Mouse (Mus musculus): Measurements from ENCODE around the gene Lrrc4c. TPM values are rescaled to one million over a fixed set of nuclear protein-coding genes. Genes with fewer than 3 reads are reported as not detected.

The Lrrc4c gene
- polyA plus RNA-seq, 1 experiment from 2014 or later: 0.58 TPM

DNA sequence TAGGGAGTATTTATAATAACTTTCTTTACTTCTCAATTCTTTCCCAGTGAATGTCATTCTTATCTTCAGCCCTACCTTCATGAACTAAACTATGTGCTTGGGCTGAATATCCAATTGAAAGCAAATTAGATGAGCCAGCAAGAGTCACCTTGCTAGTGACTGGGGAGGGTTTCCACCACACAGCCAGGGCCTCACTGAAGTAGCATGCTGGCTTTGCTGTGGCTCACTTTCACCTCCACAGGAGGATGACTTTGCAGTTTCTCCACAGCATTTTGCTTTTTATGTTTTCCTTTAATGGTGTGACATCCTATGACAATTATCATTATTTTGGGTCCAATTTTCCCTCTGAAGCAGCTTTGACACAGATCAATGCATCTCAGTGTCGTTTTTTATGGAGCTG, 1000.0 kb downstream of the Lrrc4c start:
- no peak overlapping the region for H3K4me3 ChIP-seq (ENCODE audit: low read length)
- ATAC-seq (ENCODE audit: low FRiP score, low TSS enrichment): no peak
- H3K4me2 ChIP-seq (replicated peaks; ENCODE audit: low read depth, low read length): no peak overlapping the region
- H3K9ac ChIP-seq (ENCODE audit: low read depth, low read length): no peak overlapping the region
- no peaks in the 10 kb centered on the region for H3K4me1 ChIP-seq (ENCODE audit: control insufficient read depth, insufficient read depth, low read length)
- no peaks in the 10 kb centered on the region for H3K27me3 ChIP-seq (ENCODE audit: control insufficient read depth, insufficient read depth, low read length)
- 66% methylated on average over 1 of the region's 1 CpGs for WGBS
- H3K27ac ChIP-seq (ENCODE audit: low read depth, low read length): no peak overlapping the region
- H3K9me3 ChIP-seq (ENCODE audit: control insufficient read depth, low read length): no peaks in the 10 kb centered on the region
- no peaks in the 10 kb centered on the region for H3K36me3 ChIP-seq (ENCODE audit: control insufficient read depth, insufficient read depth, low read length)

DNA sequence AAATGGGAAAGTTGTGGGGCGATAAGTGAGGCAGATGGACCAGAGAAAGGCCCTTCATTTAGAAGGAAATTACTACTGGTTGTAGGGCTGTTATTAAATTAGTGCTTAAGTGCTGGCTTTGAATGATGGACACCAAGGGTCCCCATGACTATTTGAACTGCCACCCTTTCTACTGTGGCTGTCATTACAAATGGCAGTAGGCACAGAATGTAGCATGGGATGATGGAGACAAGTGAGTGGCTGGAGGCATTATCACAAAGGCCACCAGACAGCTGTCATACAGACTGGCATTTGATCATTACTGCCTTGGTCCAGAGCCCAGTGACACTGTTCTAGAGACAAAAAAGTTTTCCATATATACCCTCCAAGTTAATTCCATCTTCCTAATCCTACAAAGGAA, 1000.6 kb downstream of the Lrrc4c start:
- 95% methylated on average over 1 of the region's 1 CpGs for WGBS

DNA sequence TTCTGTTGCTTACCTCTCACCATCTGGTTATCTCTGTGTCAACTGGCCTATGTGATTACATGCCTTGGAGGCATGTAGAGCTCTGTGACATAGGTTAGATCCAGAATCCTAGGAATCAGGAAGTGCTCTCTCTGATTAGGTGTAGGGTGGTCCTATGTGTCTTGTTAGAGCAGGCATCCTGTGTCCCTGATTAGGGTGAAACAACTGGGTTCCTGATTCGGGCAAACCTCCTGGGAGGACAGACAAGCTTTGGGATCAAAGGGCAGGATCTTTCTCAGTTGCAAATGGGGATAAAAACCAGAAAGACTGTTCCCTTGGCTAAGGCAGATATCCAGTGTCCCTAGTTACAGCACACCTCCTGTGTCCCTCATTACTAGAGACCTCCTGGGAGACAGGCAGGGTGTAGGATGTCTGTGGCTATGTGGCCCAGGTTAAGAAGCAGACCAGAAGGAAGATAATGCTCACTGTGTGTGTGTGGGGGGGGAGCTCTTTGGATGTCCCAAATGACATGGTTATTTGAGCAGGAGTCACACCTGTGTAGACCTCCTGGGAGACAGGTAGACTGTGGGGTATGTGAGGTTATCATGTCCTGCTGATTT, 1014.2 kb downstream of the Lrrc4c start:
- Histone ChIP-seq H3K4me3 (ENCODE audit: low read length) (no peak overlapping the region), H3K9ac (ENCODE audit: low read depth, low read length) (no peak overlapping the region), H3K36me3 (ENCODE audit: control insufficient read depth, insufficient read depth, low read length) (no peaks in the 10 kb centered on the region), H3K9me3 (ENCODE audit: control insufficient read depth, low read length) (no peaks in the 10 kb centered on the region), H3K4me1 (ENCODE audit: control insufficient read depth, insufficient read depth, low read length) (no peaks in the 10 kb centered on the region), H3K27me3 (ENCODE audit: control insufficient read depth, insufficient read depth, low read length) (no peaks in the 10 kb centered on the region), H3K4me2 (replicated peaks; ENCODE audit: low read depth, low read length) (no peak overlapping the region), H3K27ac (ENCODE audit: low read depth, low read length) (no peak overlapping the region)
- WGBS: 63% methylated on average over 1 of the region's 1 CpGs
- ATAC-seq (ENCODE audit: low FRiP score, low TSS enrichment): no peak

More for the DNA sequence above, 1000.6 kb downstream of the Lrrc4c start:
- no peak overlapping the region for H3K27ac ChIP-seq (ENCODE audit: low read depth, low read length)
- no peak overlapping the region for H3K9ac ChIP-seq (ENCODE audit: low read depth, low read length)
- H3K9me3 ChIP-seq (ENCODE audit: control insufficient read depth, low read length): no peaks in the 10 kb centered on the region
- no peaks in the 10 kb centered on the region for H3K36me3 ChIP-seq (ENCODE audit: control insufficient read depth, insufficient read depth, low read length)
- no peak overlapping the region for H3K4me2 ChIP-seq (replicated peaks; ENCODE audit: low read depth, low read length)
- ATAC-seq (ENCODE audit: low FRiP score, low TSS enrichment): no peak
- no peak overlapping the region for H3K4me3 ChIP-seq (ENCODE audit: low read length)
- H3K27me3 ChIP-seq (ENCODE audit: control insufficient read depth, insufficient read depth, low read length): no peaks in the 10 kb centered on the region
- no peaks in the 10 kb centered on the region for H3K4me1 ChIP-seq (ENCODE audit: control insufficient read depth, insufficient read depth, low read length)

DNA sequence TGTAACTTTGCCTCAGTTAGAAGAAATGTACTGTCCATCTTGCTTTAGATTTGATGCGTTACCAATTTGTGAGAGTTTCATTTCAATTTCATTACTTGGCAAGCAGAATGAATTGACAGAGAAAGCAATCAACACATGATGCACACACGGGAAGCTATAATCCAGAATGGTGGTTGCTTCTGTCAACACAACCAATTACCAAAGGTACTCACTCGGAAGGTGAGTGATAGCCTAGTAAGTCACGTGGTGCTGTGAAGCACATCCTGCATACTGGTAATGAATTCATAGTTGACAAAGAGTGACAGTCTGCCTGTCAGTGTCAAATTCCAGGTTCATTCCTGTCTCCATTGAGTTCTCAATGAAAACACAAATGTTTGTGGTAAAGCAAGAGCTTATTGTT, 1021.7 kb downstream of the Lrrc4c start:
- Histone ChIP-seq H3K4me1 (ENCODE audit: control insufficient read depth, insufficient read depth, low read length) (no peaks in the 10 kb centered on the region), H3K9me3 (ENCODE audit: control insufficient read depth, low read length) (no peaks in the 10 kb centered on the region), H3K4me2 (replicated peaks; ENCODE audit: low read depth, low read length) (no peak overlapping the region), H3K27ac (ENCODE audit: low read depth, low read length) (no peak overlapping the region), H3K36me3 (ENCODE audit: control insufficient read depth, insufficient read depth, low read length) (no peaks in the 10 kb centered on the region), H3K4me3 (ENCODE audit: low read length) (no peak overlapping the region), H3K27me3 (ENCODE audit: control insufficient read depth, insufficient read depth, low read length) (no peaks in the 10 kb centered on the region), H3K9ac (ENCODE audit: low read depth, low read length) (no peak overlapping the region)
- ATAC-seq (ENCODE audit: low FRiP score, low TSS enrichment): no peak
- 85% methylated on average over 4 of the region's 4 CpGs for WGBS

DNA sequence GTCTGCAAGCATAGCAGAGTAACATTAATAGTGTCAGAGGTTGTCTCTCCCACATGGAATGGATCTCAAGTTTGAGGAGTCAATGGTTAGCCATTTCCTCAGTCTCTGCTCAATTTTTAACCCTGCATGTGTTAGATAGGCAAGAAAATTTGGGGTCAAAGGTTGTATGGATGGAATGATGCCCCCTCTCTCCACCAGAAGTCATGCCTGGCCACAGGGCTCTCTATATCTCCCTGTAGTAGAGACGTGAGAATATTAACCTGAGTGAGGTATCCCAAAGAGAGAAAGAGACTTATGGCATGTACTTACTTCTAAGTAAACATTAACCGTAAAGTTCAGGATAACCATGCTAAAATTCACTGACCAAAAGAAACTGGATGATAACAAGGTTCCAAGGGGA, 1043.3 kb downstream of the Lrrc4c start:
- Histone ChIP-seq H3K4me3 (ENCODE audit: low read length) (no peak overlapping the region), H3K36me3 (ENCODE audit: control insufficient read depth, insufficient read depth, low read length) (no peaks in the 10 kb centered on the region), H3K27me3 (ENCODE audit: control insufficient read depth, insufficient read depth, low read length) (no peaks in the 10 kb centered on the region), H3K4me1 (ENCODE audit: control insufficient read depth, insufficient read depth, low read length) (no peaks in the 10 kb centered on the region), H3K9me3 (ENCODE audit: control insufficient read depth, low read length) (no peaks in the 10 kb centered on the region), H3K9ac (ENCODE audit: low read depth, low read length) (no peak overlapping the region), H3K4me2 (replicated peaks; ENCODE audit: low read depth, low read length) (no peak overlapping the region), H3K27ac (ENCODE audit: low read depth, low read length) (no peak overlapping the region)
- WGBS: 90% methylated on average over 2 of the region's 2 CpGs
- ATAC-seq (ENCODE audit: low FRiP score, low TSS enrichment): no peak

DNA sequence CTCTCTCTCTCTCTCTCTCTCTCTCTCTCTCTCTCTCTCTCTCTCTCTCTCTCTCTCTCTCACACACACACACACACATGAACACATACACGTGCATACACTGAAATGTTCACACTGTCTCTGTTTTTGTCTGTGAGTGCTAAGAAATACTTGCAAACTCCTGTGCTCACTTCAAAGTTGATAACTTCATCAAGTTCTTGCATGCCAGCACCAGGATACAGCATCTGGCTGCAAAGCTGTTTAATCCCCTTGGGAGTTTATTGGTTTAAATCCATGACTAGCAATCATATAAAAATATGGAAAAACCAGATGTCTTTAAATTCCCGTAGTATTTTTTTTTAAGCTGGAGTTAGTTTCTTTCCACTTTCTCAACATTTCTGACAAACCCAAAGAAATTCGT, 1052.0 kb downstream of the Lrrc4c start:
- no peak for ATAC-seq (ENCODE audit: low FRiP score, low TSS enrichment)
- Histone ChIP-seq H3K4me2 (replicated peaks; ENCODE audit: low read depth, low read length) (no peak overlapping the region), H3K9me3 (ENCODE audit: control insufficient read depth, low read length) (no peaks in the 10 kb centered on the region), H3K4me3 (ENCODE audit: low read length) (no peak overlapping the region), H3K4me1 (ENCODE audit: control insufficient read depth, insufficient read depth, low read length) (no peaks in the 10 kb centered on the region), H3K27me3 (ENCODE audit: control insufficient read depth, insufficient read depth, low read length) (no peaks in the 10 kb centered on the region), H3K9ac (ENCODE audit: low read depth, low read length) (no peak overlapping the region), H3K27ac (ENCODE audit: low read depth, low read length) (no peak overlapping the region), H3K36me3 (ENCODE audit: control insufficient read depth, insufficient read depth, low read length) (no peaks in the 10 kb centered on the region)
- WGBS: 83% methylated on average over 3 of the region's 3 CpGs

DNA sequence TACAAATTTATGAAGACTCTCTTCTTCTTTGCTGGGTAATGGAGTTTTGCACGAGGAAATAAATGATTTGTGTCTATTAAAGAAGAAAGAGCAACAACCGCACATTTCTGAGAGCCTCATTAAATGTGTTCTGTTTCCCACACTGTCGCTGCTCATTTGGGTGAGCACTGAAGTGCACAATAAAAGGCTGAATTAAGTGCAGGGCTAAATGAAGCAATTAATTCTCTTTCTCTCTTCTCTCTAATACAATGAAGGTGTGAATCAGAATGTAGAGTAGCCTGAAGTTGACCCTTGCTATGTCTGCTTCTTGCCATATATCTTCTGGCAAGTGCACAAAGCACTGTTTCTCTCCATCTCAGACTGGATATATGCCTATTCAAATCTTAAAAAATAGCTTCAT, 1073.5 kb downstream of the Lrrc4c start:
- Histone ChIP-seq H3K9me3 (ENCODE audit: control insufficient read depth, low read length) (no peaks in the 10 kb centered on the region), H3K27ac (ENCODE audit: low read depth, low read length) (no peak overlapping the region), H3K9ac (ENCODE audit: low read depth, low read length) (no peak overlapping the region), H3K27me3 (ENCODE audit: control insufficient read depth, insufficient read depth, low read length) (no peaks in the 10 kb centered on the region), H3K4me2 (replicated peaks; ENCODE audit: low read depth, low read length) (no peak overlapping the region), H3K4me1 (ENCODE audit: control insufficient read depth, insufficient read depth, low read length) (no peaks in the 10 kb centered on the region), H3K4me3 (ENCODE audit: low read length) (no peak overlapping the region), H3K36me3 (ENCODE audit: control insufficient read depth, insufficient read depth, low read length) (no peaks in the 10 kb centered on the region)
- 79% methylated on average over 3 of the region's 3 CpGs for WGBS
- no peak for ATAC-seq (ENCODE audit: low FRiP score, low TSS enrichment)

DNA sequence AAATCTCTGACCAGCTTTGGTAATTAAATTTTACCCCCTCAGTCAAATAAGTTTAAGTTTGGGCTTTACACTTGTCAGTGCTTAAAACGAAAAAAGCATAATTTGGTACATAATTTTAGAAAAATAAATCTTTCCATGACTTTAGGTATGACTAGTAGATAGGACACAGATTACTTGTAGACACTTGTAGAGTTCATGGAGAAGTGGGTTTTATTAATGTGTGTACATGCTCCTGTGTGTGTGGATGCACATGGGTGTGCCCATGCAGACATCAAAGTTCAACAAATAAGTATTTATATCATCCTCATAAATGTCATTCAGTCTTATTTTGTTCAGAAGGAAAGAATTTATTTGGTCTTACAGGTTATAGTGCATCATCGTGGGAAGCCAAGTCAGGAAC, 1073.9 kb downstream of the Lrrc4c start:
- Histone ChIP-seq H3K27me3 (ENCODE audit: control insufficient read depth, insufficient read depth, low read length) (no peaks in the 10 kb centered on the region), H3K27ac (ENCODE audit: low read depth, low read length) (no peak overlapping the region), H3K4me2 (replicated peaks; ENCODE audit: low read depth, low read length) (no peak overlapping the region), H3K36me3 (ENCODE audit: control insufficient read depth, insufficient read depth, low read length) (no peaks in the 10 kb centered on the region), H3K4me1 (ENCODE audit: control insufficient read depth, insufficient read depth, low read length) (no peaks in the 10 kb centered on the region), H3K9me3 (ENCODE audit: control insufficient read depth, low read length) (no peaks in the 10 kb centered on the region), H3K4me3 (ENCODE audit: low read length) (no peak overlapping the region), H3K9ac (ENCODE audit: low read depth, low read length) (no peak overlapping the region)
- ATAC-seq (ENCODE audit: low FRiP score, low TSS enrichment): no peak
- 88% methylated on average over 2 of the region's 2 CpGs for WGBS

DNA sequence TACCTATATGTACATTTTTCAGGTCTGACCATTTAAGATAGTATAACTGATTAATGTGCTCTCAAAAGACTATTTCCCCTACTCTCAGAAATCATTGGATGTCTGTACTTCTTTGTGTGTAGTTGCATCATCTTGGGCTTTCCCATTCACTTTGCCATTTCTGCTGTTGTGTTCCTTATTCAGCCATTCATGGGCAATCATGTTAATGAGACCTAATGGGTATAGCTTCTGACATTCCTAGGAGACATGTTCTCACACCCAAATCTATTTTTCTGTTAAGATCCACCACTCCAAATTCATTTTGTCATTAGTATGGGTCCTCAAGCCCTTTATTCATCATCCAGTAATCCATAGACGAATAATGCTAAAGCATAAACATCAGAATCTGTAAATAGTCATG, 1095.1 kb downstream of the Lrrc4c start:
- no peak overlapping the region for H3K9ac ChIP-seq (ENCODE audit: low read depth, low read length)
- 71% methylated on average over 1 of the region's 1 CpGs for WGBS
- H3K27me3 ChIP-seq (ENCODE audit: control insufficient read depth, insufficient read depth, low read length): no peaks in the 10 kb centered on the region
- H3K9me3 ChIP-seq (ENCODE audit: control insufficient read depth, low read length): no peaks in the 10 kb centered on the region
- ATAC-seq (ENCODE audit: low FRiP score, low TSS enrichment): no peak
- no peak overlapping the region for H3K4me3 ChIP-seq (ENCODE audit: low read length)
- H3K4me2 ChIP-seq (replicated peaks; ENCODE audit: low read depth, low read length): no peak overlapping the region
- no peaks in the 10 kb centered on the region for H3K36me3 ChIP-seq (ENCODE audit: control insufficient read depth, insufficient read depth, low read length)
- H3K27ac ChIP-seq (ENCODE audit: low read depth, low read length): no peak overlapping the region
- no peaks in the 10 kb centered on the region for H3K4me1 ChIP-seq (ENCODE audit: control insufficient read depth, insufficient read depth, low read length)
